Mouse (Mus musculus): ENCODE measurements around the gene Stard5. TPM values are rescaled to one million over a fixed set of nuclear protein-coding genes. Genes with fewer than 3 reads are reported as not detected.

Stard5 gene
- 9.0 and 14.3 TPM in 2 replicates for polyA plus RNA-seq (2012; rRNA removed)

- H3K4me3 ChIP-seq (replicated peaks; ENCODE audit: extremely low read depth, low read depth, low read length): peak within 1 kb of the TSS; percentile 96
- H3K4me1 ChIP-seq (ENCODE audit: control insufficient read depth, insufficient read depth, low read length): peaks cover 8% of the 10 kb centered on the region
- peak; percentile 93 for DNase-seq
- WGBS: under 1% methylated on average over 35 of the region's 35 CpGs
- TF ChIP-seq CTCF (IDR thresholded peaks at IDR 0.05; ENCODE audit: insufficient read depth, low read length) (peak; percentile 5; the same call in 1 of the 2 replicates), POLR2A (IDR thresholded peaks at IDR 0.05; ENCODE audit: borderline replicate concordance, extremely low read depth, low read depth, low read length) (peak; percentile 92)
Observed at GRCm38 (mm10) chr7:83631828-83632681, at the start of gene Stard5. Gene Stard5 (plus strand): TSS chr7:83631959.

GRCm38 (mm10) chr7:83584639-83585471 is 46.9 kb upstream of the Stard5 start, which contains the start of gene Tmc3:
Gene Tmc3 (plus strand): TSS chr7:83584927.
- WGBS: 42% methylated on average over 11 of the region's 11 CpGs
- TF ChIP-seq CTCF (IDR thresholded peaks at IDR 0.05; ENCODE audit: insufficient read depth, low read length) (no peak), POLR2A (IDR thresholded peaks at IDR 0.05; ENCODE audit: borderline replicate concordance, extremely low read depth, low read depth, low read length) (no peak)
- DNase-seq: no peak

GRCm38 (mm10) chr7:83594056-83594455 is 37.7 kb upstream of the Stard5 start:
- H3K4me1 ChIP-seq (ENCODE audit: control insufficient read depth, insufficient read depth, low read length): no peaks in the 10 kb centered on the region
- H3K4me3 ChIP-seq (replicated peaks; ENCODE audit: extremely low read depth, low read depth, low read length): no peak overlapping the region
- WGBS: 91% methylated on average over 3 of the region's 3 CpGs
- TF ChIP-seq CTCF (IDR thresholded peaks at IDR 0.05; ENCODE audit: insufficient read depth, low read length): no peak
- TF ChIP-seq POLR2A (IDR thresholded peaks at IDR 0.05; ENCODE audit: borderline replicate concordance, extremely low read depth, low read depth, low read length): no peak
- DNase-seq: no peak

More at GRCm38 (mm10) chr7:83584639-83585471, 46.9 kb upstream of the Stard5 start, which contains the start of gene Tmc3:
- Histone ChIP-seq H3K4me1 (ENCODE audit: control insufficient read depth, insufficient read depth, low read length) (no peaks in the 10 kb centered on the region), H3K4me3 (replicated peaks; ENCODE audit: extremely low read depth, low read depth, low read length) (no peak within 1 kb of the TSS)

GRCm38 (mm10) chr7:83597063-83597462 is 34.7 kb upstream of the Stard5 start:
- 85% methylated on average over 3 of the region's 3 CpGs for WGBS
- Histone ChIP-seq H3K4me3 (replicated peaks; ENCODE audit: extremely low read depth, low read depth, low read length) (no peak overlapping the region), H3K4me1 (ENCODE audit: control insufficient read depth, insufficient read depth, low read length) (no peaks in the 10 kb centered on the region)
- DNase-seq: no peak
- no peak for TF ChIP-seq POLR2A (IDR thresholded peaks at IDR 0.05; ENCODE audit: borderline replicate concordance, extremely low read depth, low read depth, low read length)
- TF ChIP-seq CTCF (IDR thresholded peaks at IDR 0.05; ENCODE audit: insufficient read depth, low read length): no peak

GRCm38 (mm10) chr7:83598997-83599912 is 32.5 kb upstream of the Stard5 start:
- DNase-seq: no peak
- TF ChIP-seq POLR2A (IDR thresholded peaks at IDR 0.05; ENCODE audit: borderline replicate concordance, extremely low read depth, low read depth, low read length) (no peak), CTCF (IDR thresholded peaks at IDR 0.05; ENCODE audit: insufficient read depth, low read length) (no peak)
- 68% methylated on average over 13 of the region's 13 CpGs for WGBS
- Histone ChIP-seq H3K4me1 (ENCODE audit: control insufficient read depth, insufficient read depth, low read length) (no peaks in the 10 kb centered on the region), H3K4me3 (replicated peaks; ENCODE audit: extremely low read depth, low read depth, low read length) (no peak overlapping the region)

- peak; percentile 44 for DNase-seq
- Histone ChIP-seq H3K4me3 (replicated peaks; ENCODE audit: extremely low read depth, low read depth, low read length) (no peak overlapping the region), H3K4me1 (ENCODE audit: control insufficient read depth, insufficient read depth, low read length) (no peaks in the 10 kb centered on the region)
- WGBS: 58% methylated on average over 8 of the region's 8 CpGs
- TF ChIP-seq POLR2A (IDR thresholded peaks at IDR 0.05; ENCODE audit: borderline replicate concordance, extremely low read depth, low read depth, low read length) (no peak), CTCF (IDR thresholded peaks at IDR 0.05; ENCODE audit: insufficient read depth, low read length) (peak; percentile 76)
Observed at GRCm38 (mm10) chr7:83599913-83600286, 31.9 kb upstream of the Stard5 start.

GRCm38 (mm10) chr7:83604180-83604944 is 27.4 kb upstream of the Stard5 start:
- WGBS: 87% methylated on average over 7 of the region's 7 CpGs
- no peak for DNase-seq

GRCm38 (mm10) chr7:83606796-83607195 is 25.0 kb upstream of the Stard5 start:
- DNase-seq: no peak
- TF ChIP-seq CTCF (IDR thresholded peaks at IDR 0.05; ENCODE audit: insufficient read depth, low read length) (no peak), POLR2A (IDR thresholded peaks at IDR 0.05; ENCODE audit: borderline replicate concordance, extremely low read depth, low read depth, low read length) (no peak)
- Histone ChIP-seq H3K4me3 (replicated peaks; ENCODE audit: extremely low read depth, low read depth, low read length) (no peak overlapping the region), H3K4me1 (ENCODE audit: control insufficient read depth, insufficient read depth, low read length) (no peaks in the 10 kb centered on the region)
- 96% methylated on average over 2 of the region's 2 CpGs for WGBS

More at GRCm38 (mm10) chr7:83604180-83604944, 27.4 kb upstream of the Stard5 start:
- TF ChIP-seq CTCF (IDR thresholded peaks at IDR 0.05; ENCODE audit: insufficient read depth, low read length): no peak
- no peak for TF ChIP-seq POLR2A (IDR thresholded peaks at IDR 0.05; ENCODE audit: borderline replicate concordance, extremely low read depth, low read depth, low read length)
- Histone ChIP-seq H3K4me1 (ENCODE audit: control insufficient read depth, insufficient read depth, low read length) (no peaks in the 10 kb centered on the region), H3K4me3 (replicated peaks; ENCODE audit: extremely low read depth, low read depth, low read length) (no peak overlapping the region)
